Mouse (Mus musculus) limb, embryonic 14.5 days (tissue): ENCODE results near the gene Ciao2a. TPM values are rescaled to one million over a fixed set of nuclear protein-coding genes. Genes with fewer than 3 reads are reported as not detected.

Source experiments
- ATAC-seq: fragments of 200-750 bp; cut with Nextera tagmentation; 2 replicates; pipeline ENCODE4 v1.8.0; 2017; ENCODE audit warnings: low read depth, moderate number of reproducible peaks, moderate TSS enrichment; ENCODE audit not compliant: low FRiP score
- DNase-seq: peaks from one replicate; pipeline ENCODE4 v3.0.0-alpha.2; 2015; ENCODE audit warnings: low spot score
- H3K27ac ChIP-seq: fragments of 300-500 bp; sonication (generic); replicated peaks from 2 replicates; pipeline ENCODE4 v1.5.1; 2014; ENCODE audit warnings: low read depth, mild to moderate bottlenecking, low read length, moderate library complexity, mixed read lengths
- H3K27me3 ChIP-seq: fragments of 300-500 bp; sonication (generic); 2 replicates; pipeline ENCODE4 v1.6.1; 2014; ENCODE audit warnings: low read length, mixed read lengths; ENCODE audit not compliant: control insufficient read depth, insufficient read depth
- H3K36me3 ChIP-seq: fragments of 300-500 bp; sonication (generic); 2 replicates; pipeline ENCODE4 v1.6.1; 2014; ENCODE audit warnings: mild to moderate bottlenecking, low read length, moderate library complexity, mixed read lengths; ENCODE audit not compliant: control insufficient read depth, insufficient read depth
- H3K4me1 ChIP-seq: fragments of 300-500 bp; sonication (generic); 2 replicates; pipeline ENCODE4 v1.6.1; 2014; ENCODE audit warnings: antibody characterized with exemption, low read length, mixed read lengths; ENCODE audit not compliant: control insufficient read depth, insufficient read depth
- H3K4me2 ChIP-seq: fragments of 300-500 bp; sonication (generic); replicated peaks from 2 replicates; pipeline ENCODE4 v1.6.1; 2014; ENCODE audit warnings: low read depth, mild to moderate bottlenecking, low read length, moderate library complexity; ENCODE audit not compliant: severe bottlenecking
- H3K4me3 ChIP-seq: fragments of 300-500 bp; sonication (generic); replicated peaks from 2 replicates; pipeline ENCODE4 v1.5.1; 2014; ENCODE audit warnings: low read length
- H3K9ac ChIP-seq: fragments of 300-500 bp; sonication (generic); 2 replicates; pipeline ENCODE4 v1.6.1; 2014; ENCODE audit warnings: mild to moderate bottlenecking, low read depth, low read length, moderate library complexity; ENCODE audit not compliant: severe bottlenecking
- H3K9me3 ChIP-seq: fragments of 300-500 bp; sonication (generic); 2 replicates; pipeline ENCODE4 v1.6.1; 2016; ENCODE audit warnings: low read length; ENCODE audit not compliant: control insufficient read depth
- POLR2A ChIP-seq: fragments of 200-500 bp; IDR thresholded peaks from 2 replicates; pipeline ENCODE4 v1.8.0; 2012; ENCODE audit warnings: inconsistent platforms, mild to moderate bottlenecking, moderate library complexity, borderline replicate concordance; ENCODE audit not compliant: insufficient read depth, insufficient read length; ENCODE audit errors: extremely low read depth
- WGBS: fragments of 180-500 bp; shearing (Covaris S2); extraction: QIAGEN DNeasy Blood & Tissue Kit; methylation state at CpG from one replicate; pipeline ENCODE4 v1.1.7; 2014; 5-methylcytosine and 5-hydroxymethylcytosine counted together
- polyA plus RNA-seq, 2 experiments: library from polyadenylated mRNA; depleted of rRNA in 1 of 2; stranded (reverse) in 1 of 2; unstranded in 1 of 2; fragments of >200 nt; fragmentation: Nextera tagmentation in 1 of 2; extraction: Ambion mirVana in 1 of 2; gene quantifications; 2 replicates each; pipeline versions ENCODE4 v1.2.1 to v1.2.3; 2012 to 2014

Gene Ciao2a
- polyA plus RNA-seq, 2 experiments = 53.0 to 134 TPM

- Histone ChIP-seq H3K36me3 (peaks cover 5% of the 10 kb centered on the region; the same call in 1 of the 2 replicates), H3K27me3 (no peaks in the 10 kb centered on the region), H3K4me2 (no peak overlapping the region), H3K9ac (no peak overlapping the region), H3K4me1 (peaks cover 7% of the 10 kb centered on the region), H3K4me3 (no peak overlapping the region), H3K9me3 (no peaks in the 10 kb centered on the region), H3K27ac (no peak overlapping the region)
- ATAC-seq = no peak
- DNase-seq = no peak
- WGBS = 92% methylated on average over 4 of the region's 4 CpGs
- no peak for TF ChIP-seq POLR2A
Measured at GRCm38 (mm10) chr9:66120106-66120505, 6.3 kb upstream of the Ciao2a start.

GRCm38 (mm10) chr9:66120945-66121344 lies 5.5 kb upstream of the Ciao2a start:
- ATAC-seq = no peak

GRCm38 (mm10) chr9:66121421-66121820 lies 5.0 kb upstream of the Ciao2a start:
- peaks cover 14% of the 10 kb centered on the region for H3K4me1 ChIP-seq
- H3K36me3 ChIP-seq = no peaks in the 10 kb centered on the region
- ATAC-seq = no peak
- no peak overlapping the region for H3K27ac ChIP-seq
- H3K4me3 ChIP-seq = no peak overlapping the region
- DNase-seq = peak; percentile 54
- H3K9me3 ChIP-seq = no peaks in the 10 kb centered on the region
- H3K9ac ChIP-seq = no peak overlapping the region
- no peak for TF ChIP-seq POLR2A
- no peak overlapping the region for H3K4me2 ChIP-seq
- H3K27me3 ChIP-seq = no peaks in the 10 kb centered on the region

More at GRCm38 (mm10) chr9:66120945-66121344, 5.5 kb upstream of the Ciao2a start:
- Histone ChIP-seq H3K36me3 (no peaks in the 10 kb centered on the region), H3K27me3 (no peaks in the 10 kb centered on the region), H3K9ac (no peak overlapping the region), H3K4me2 (no peak overlapping the region), H3K27ac (no peak overlapping the region), H3K9me3 (no peaks in the 10 kb centered on the region), H3K4me3 (no peak overlapping the region), H3K4me1 (peaks cover 13% of the 10 kb centered on the region)
- WGBS = 83% methylated on average over 3 of the region's 3 CpGs
- no peak for DNase-seq
- TF ChIP-seq POLR2A = no peak

- H3K9ac ChIP-seq = peak overlapping the region; percentile 70
- H3K36me3 ChIP-seq = no peaks in the 10 kb centered on the region
- H3K9me3 ChIP-seq = no peaks in the 10 kb centered on the region
- no peak for TF ChIP-seq POLR2A
- H3K4me2 ChIP-seq = peak overlapping the region; percentile 52
- peaks cover 20% of the 10 kb centered on the region for H3K4me1 ChIP-seq
- H3K27ac ChIP-seq = no peak overlapping the region
- no peak for ATAC-seq
- peak overlapping the region; percentile 60 for H3K4me3 ChIP-seq
- WGBS = 3% methylated on average over 5 of the region's 5 CpGs
- DNase-seq = no peak
- no peaks in the 10 kb centered on the region for H3K27me3 ChIP-seq
Measured at GRCm38 (mm10) chr9:66123648-66124047, 2.8 kb upstream of the Ciao2a start.

- Histone ChIP-seq H3K4me3 (peak overlapping the region; percentile 60), H3K36me3 (no peaks in the 10 kb centered on the region), H3K27me3 (no peaks in the 10 kb centered on the region), H3K4me2 (peak overlapping the region; percentile 52), H3K4me1 (peaks cover 20% of the 10 kb centered on the region), H3K27ac (peak overlapping the region; percentile 63; the same call in 1 of the 2 replicates), H3K9me3 (no peaks in the 10 kb centered on the region), H3K9ac (peak overlapping the region; percentile 70)
- under 1% methylated on average over 12 of the region's 12 CpGs for WGBS
- no peak for TF ChIP-seq POLR2A
- ATAC-seq (peak; percentile 5; the same call in 1 of the 2 replicates), DNase-seq (peak; percentile 59)
Measured at GRCm38 (mm10) chr9:66124111-66124531, 2.3 kb upstream of the Ciao2a start.
